Mouse (Mus musculus) hindbrain, embryonic 11.5 days (tissue): ENCODE data around the gene B4galt4. TPM values are rescaled to one million over a fixed set of nuclear protein-coding genes. Genes with fewer than 3 reads are reported as not detected.

Source experiments
- ATAC-seq: fragments of 200-750 bp; cut with Nextera tagmentation; 2 replicates; pipeline ENCODE4 v1.8.0; 2017; ENCODE audit warnings: mild to moderate bottlenecking, moderate TSS enrichment, moderate library complexity; ENCODE audit not compliant: low FRiP score
- DNase-seq: peaks from one replicate; pipeline ENCODE4 v3.0.0-alpha.2; 2015; ENCODE audit warnings: low spot score
- H3K27ac ChIP-seq: fragments of 300-500 bp; sonication (generic); 2 replicates; pipeline ENCODE4 v1.5.1; 2014; ENCODE audit warnings: mild to moderate bottlenecking, low read depth, low read length
- H3K27me3 ChIP-seq: fragments of 300-500 bp; sonication (generic); 2 replicates; pipeline ENCODE4 v1.6.1; 2014; ENCODE audit warnings: mild to moderate bottlenecking, low read length, moderate library complexity, mixed read lengths; ENCODE audit not compliant: control insufficient read depth, insufficient read depth
- H3K36me3 ChIP-seq: fragments of 300-500 bp; sonication (generic); 2 replicates; pipeline ENCODE4 v1.6.1; 2014; ENCODE audit warnings: mild to moderate bottlenecking, low read length, moderate library complexity, mixed read lengths; ENCODE audit not compliant: control insufficient read depth, insufficient read depth
- H3K4me1 ChIP-seq: fragments of 300-500 bp; sonication (generic); replicated peaks from 2 replicates; pipeline ENCODE4 v1.6.1; 2014; ENCODE audit warnings: low read length, mixed read lengths; ENCODE audit not compliant: control insufficient read depth, insufficient read depth
- H3K4me2 ChIP-seq: fragments of 300-500 bp; sonication (generic); replicated peaks from 2 replicates; pipeline ENCODE4 v1.6.1; 2014; ENCODE audit warnings: mild to moderate bottlenecking, low read depth, low read length
- H3K4me3 ChIP-seq: fragments of 300-500 bp; sonication (generic); 2 replicates; pipeline ENCODE4 v1.5.1; 2014; ENCODE audit warnings: low read depth, low read length
- H3K9ac ChIP-seq: fragments of 300-500 bp; sonication (generic); 2 replicates; pipeline ENCODE4 v1.6.1; 2014; ENCODE audit warnings: low read depth, low read length
- H3K9me3 ChIP-seq: fragments of 300-500 bp; sonication (generic); 2 replicates; pipeline ENCODE4 v1.6.1; 2016; ENCODE audit warnings: low read length; ENCODE audit not compliant: control insufficient read depth
- WGBS: fragments of 180-500 bp; shearing (Covaris S2); extraction: QIAGEN DNeasy Blood & Tissue Kit; methylation state at CpG from one replicate; pipeline ENCODE4 v1.1.7; 2014; 5-methylcytosine and 5-hydroxymethylcytosine counted together
- polyA plus RNA-seq: library from polyadenylated mRNA; unstranded; fragments of >200 nt; fragmentation: Nextera tagmentation; extraction: Ambion mirVana; gene quantifications from 2 replicates; pipeline ENCODE4 v1.2.1, GENCODE M21; 2014

B4galt4 gene
- polyA plus RNA-seq, 1 experiment from 2014 or later, result 31.1 TPM

- H3K9me3 ChIP-seq, result no peaks in the 10 kb centered on the region
- whole genome bisulfite sequencing, result under 1% methylated on average over 13 of the region's 13 CpGs
- H3K27me3 ChIP-seq, result no peaks in the 10 kb centered on the region
- DNase-seq (peak; percentile 56), ATAC-seq (peak; percentile 74)
- peak overlapping the region; percentile 91 for H3K4me2 ChIP-seq
- H3K27ac ChIP-seq, result peak overlapping the region; percentile 30; the same call in 1 of the 2 replicates
- no peaks in the 10 kb centered on the region for H3K36me3 ChIP-seq
- no peaks in the 10 kb centered on the region for H3K4me1 ChIP-seq
- peak overlapping the region; percentile 86 for H3K9ac ChIP-seq
- peak overlapping the region; percentile 78 for H3K4me3 ChIP-seq
These were observed 631 bp downstream of the B4galt4 start for GRCm38 (mm10) chr16:38742659-38743131.

DNA sequence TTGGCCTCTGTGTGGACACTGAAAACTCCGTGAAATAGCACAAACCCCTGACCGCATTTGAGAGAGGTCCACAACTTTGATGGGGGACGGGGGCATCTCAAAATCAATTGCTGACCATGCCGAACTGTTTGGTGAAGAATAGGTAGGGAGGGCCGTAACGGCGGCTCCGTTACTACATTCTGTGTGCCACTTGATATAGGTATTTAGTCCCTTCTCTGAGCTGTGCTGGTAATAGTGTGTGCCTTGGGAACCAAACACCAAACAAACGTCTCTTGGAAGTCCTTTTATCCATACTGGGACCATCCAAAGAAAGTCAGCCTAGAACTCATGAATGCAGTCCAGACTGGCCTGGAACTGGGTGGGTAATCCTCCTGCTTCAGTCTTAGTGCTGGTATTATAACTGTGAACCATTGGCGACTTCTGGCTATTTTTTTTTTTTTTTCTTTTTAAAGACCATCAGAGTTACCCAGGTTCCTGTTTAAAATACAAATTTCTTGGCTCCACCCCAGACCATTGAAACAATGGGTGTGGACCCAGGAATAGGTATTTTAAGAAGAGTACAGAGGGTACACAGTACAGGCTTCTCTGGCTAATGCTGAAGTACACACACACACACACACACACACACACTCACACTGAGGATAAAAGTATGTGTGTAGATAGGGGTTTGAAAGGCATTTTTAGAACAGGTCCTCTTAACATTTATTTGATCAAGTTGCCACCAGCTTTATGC, 2.0 kb downstream of the B4galt4 start:
- H3K27ac ChIP-seq, result no peak overlapping the region
- H3K9ac ChIP-seq, result no peak overlapping the region
- no peak for ATAC-seq
- no peaks in the 10 kb centered on the region for H3K27me3 ChIP-seq
- no peak overlapping the region for H3K4me3 ChIP-seq
- 83% methylated on average over 10 of the region's 10 CpGs for WGBS
- no peaks in the 10 kb centered on the region for H3K4me1 ChIP-seq
- no peak for DNase-seq
- H3K36me3 ChIP-seq, result no peaks in the 10 kb centered on the region
- H3K4me2 ChIP-seq, result no peak overlapping the region
- no peaks in the 10 kb centered on the region for H3K9me3 ChIP-seq

GRCm38 (mm10) chr16:38750803-38751202, 8.7 kb downstream of the B4galt4 start:
- 81% methylated on average over 6 of the region's 6 CpGs for WGBS

DNA sequence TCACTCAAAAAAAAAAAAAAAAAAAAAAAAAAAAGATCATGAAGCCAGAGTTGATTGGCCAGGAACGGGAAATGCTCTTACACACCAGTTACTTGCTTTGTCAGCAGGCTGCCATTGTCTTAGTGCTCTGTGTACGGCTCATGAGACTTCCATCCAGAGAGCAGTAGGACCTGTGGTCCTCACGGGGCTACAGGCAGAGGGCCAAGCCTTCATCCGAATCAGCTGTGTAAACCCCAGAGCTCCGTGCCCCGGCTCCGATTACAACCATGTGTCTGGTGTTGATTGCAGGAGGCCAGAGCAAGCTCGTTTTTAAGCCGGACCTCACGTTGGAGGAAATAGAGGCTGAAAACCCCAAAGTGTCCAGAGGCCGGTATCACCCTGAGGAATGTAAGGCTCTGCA, 11.6 kb downstream of the B4galt4 start:
- DNase-seq, result peak; percentile 27
- WGBS, result 58% methylated on average over 11 of the region's 11 CpGs

More at GRCm38 (mm10) chr16:38750803-38751202, 8.7 kb downstream of the B4galt4 start:
- 0 out of 2 replicates have a peak, but pooled peaks cover 2% of the 10 kb centered on the region for H3K4me1 ChIP-seq
- no peak for DNase-seq
- H3K4me2 ChIP-seq, result no peak overlapping the region
- no peaks in the 10 kb centered on the region for H3K27me3 ChIP-seq
- ATAC-seq, result no peak
- no peaks in the 10 kb centered on the region for H3K9me3 ChIP-seq
- no peak overlapping the region for H3K4me3 ChIP-seq
- H3K27ac ChIP-seq, result no peak overlapping the region
- no peaks in the 10 kb centered on the region for H3K36me3 ChIP-seq
- no peak overlapping the region for H3K9ac ChIP-seq

GRCm38 (mm10) chr16:38755452-38756176, 13.6 kb downstream of the B4galt4 start:
- no peaks in the 10 kb centered on the region for H3K36me3 ChIP-seq
- 77% methylated on average over 7 of the region's 7 CpGs for WGBS
- 0 out of 2 replicates have a peak, but pooled peaks cover 2% of the 10 kb centered on the region for H3K4me1 ChIP-seq
- no peaks in the 10 kb centered on the region for H3K9me3 ChIP-seq
- DNase-seq, result no peak
- no peak overlapping the region for H3K9ac ChIP-seq
- H3K4me2 ChIP-seq, result no peak overlapping the region
- ATAC-seq, result no peak
- H3K27ac ChIP-seq, result no peak overlapping the region
- no peak overlapping the region for H3K4me3 ChIP-seq
- no peaks in the 10 kb centered on the region for H3K27me3 ChIP-seq

More for the DNA sequence above, 11.6 kb downstream of the B4galt4 start:
- Histone ChIP-seq H3K4me1 (0 out of 2 replicates have a peak, but pooled peaks cover 2% of the 10 kb centered on the region), H3K9ac (no peak overlapping the region), H3K27me3 (no peaks in the 10 kb centered on the region), H3K4me3 (no peak overlapping the region), H3K4me2 (no peak overlapping the region), H3K9me3 (no peaks in the 10 kb centered on the region), H3K27ac (no peak overlapping the region), H3K36me3 (no peaks in the 10 kb centered on the region)
- no peak for ATAC-seq

GRCm38 (mm10) chr16:38756177-38756503, 14.1 kb downstream of the B4galt4 start:
- Histone ChIP-seq H3K4me1 (0 out of 2 replicates have a peak, but pooled peaks cover 2% of the 10 kb centered on the region), H3K27ac (no peak overlapping the region), H3K4me3 (no peak overlapping the region), H3K9ac (no peak overlapping the region), H3K27me3 (no peaks in the 10 kb centered on the region), H3K4me2 (no peak overlapping the region), H3K9me3 (no peaks in the 10 kb centered on the region), H3K36me3 (no peaks in the 10 kb centered on the region)
- ATAC-seq, result no peak
- 69% methylated on average over 5 of the region's 5 CpGs for WGBS
- DNase-seq, result no peak

GRCm38 (mm10) chr16:38756572-38756971, 14.5 kb downstream of the B4galt4 start:
- 82% methylated on average over 4 of the region's 4 CpGs for WGBS
- H3K9me3 ChIP-seq, result no peaks in the 10 kb centered on the region
- no peak for DNase-seq
- H3K4me3 ChIP-seq, result no peak overlapping the region
- no peak overlapping the region for H3K9ac ChIP-seq
- no peaks in the 10 kb centered on the region for H3K27me3 ChIP-seq
- ATAC-seq, result no peak
- no peak overlapping the region for H3K4me2 ChIP-seq
- no peaks in the 10 kb centered on the region for H3K36me3 ChIP-seq
- H3K27ac ChIP-seq, result no peak overlapping the region
- 0 out of 2 replicates have a peak, but pooled peaks cover 2% of the 10 kb centered on the region for H3K4me1 ChIP-seq

- Histone ChIP-seq H3K9me3 (no peaks in the 10 kb centered on the region), H3K4me3 (no peak overlapping the region), H3K9ac (no peak overlapping the region), H3K36me3 (no peaks in the 10 kb centered on the region), H3K4me2 (no peak overlapping the region), H3K27me3 (no peaks in the 10 kb centered on the region), H3K27ac (no peak overlapping the region), H3K4me1 (0 out of 2 replicates have a peak, but pooled peaks cover 2% of the 10 kb centered on the region)
- DNase-seq, result no peak
- WGBS, result 95% methylated on average over 19 of the region's 19 CpGs
- ATAC-seq, result no peak
These were observed 15.6 kb downstream of the B4galt4 start for GRCm38 (mm10) chr16:38757626-38758025.
